ENCODE assay signal across 8 mouse cellular contexts in genomic region chr10:82240742-82241400, GRCm38 (mm10). TPM values are rescaled to one million over a fixed set of nuclear protein-coding genes. Genes with fewer than 3 reads are reported as not detected.
DNase-seq lines count a peak whose midpoint lies in the region; ATAC-seq and TF ChIP-seq lines count a peak whose summit lies in the region.

Zfp938 (minus strand) TSS chr10:82241280.

- peak; percentile 65 for DNase-seq in WW6 (ENCODE audit: low read depth, low spot score)
- DNase-seq in cerebellum, postnatal 36 days, result peak; percentile 80 to 87
- DNase-seq in gastrocnemius, adult 2 months, result peak; percentile 84
- peak; percentile 94 for DNase-seq in hindbrain, postnatal 0 days (ENCODE audit: low spot score)
- DNase-seq in left cerebral cortex, adult 18-20 months (ENCODE audit: low spot score in 2 of 2), result peak; percentile 78 to 89
- DNase-seq in lung, postnatal 4 days, result peak; percentile 82 to 84
- DNase-seq in retina, postnatal 1 day, result peak; percentile 97
- peak; percentile 65 to 69 for DNase-seq in urinary bladder, adult 18-20 months (ENCODE audit: low spot score in 2 of 2)

- intact Hi-C loops in gastrocnemius, adult 2 months (cut with DNase I), result no loop called here

- H3K9ac ChIP-seq in hindbrain, postnatal 0 days (replicated peaks; ENCODE audit: low read length), result peak within 1 kb of the TSS; percentile 80

- no peak for TF ChIP-seq CTCF in gastrocnemius, adult 2 months (IDR thresholded peaks at IDR 0.05)
- TF ChIP-seq CTCF in hindbrain, postnatal 0 days (IDR thresholded peaks at IDR 0.05; ENCODE audit: low read depth), result no peak

- peak within 1 kb of the TSS; percentile 88 for H3K27ac ChIP-seq in gastrocnemius, adult 2 months
- peak within 1 kb of the TSS; percentile 86 for H3K27ac ChIP-seq in hindbrain, postnatal 0 days

- no peaks in the 10 kb centered on the region for H3K9me3 ChIP-seq in hindbrain, postnatal 0 days (ENCODE audit: low read length)

- H3K27me3 ChIP-seq in hindbrain, postnatal 0 days (ENCODE audit: insufficient read depth, low read length), result no peaks in the 10 kb centered on the region

- H3K4me2 ChIP-seq in hindbrain, postnatal 0 days (ENCODE audit: low read depth, low read length), result peak within 1 kb of the TSS; percentile 57

- ATAC-seq in hindbrain, postnatal 0 days, result peak; percentile 100

- peaks cover 5% of the 10 kb centered on the region; the same call in 1 of the 2 replicates for H3K4me1 ChIP-seq in hindbrain, postnatal 0 days (ENCODE audit: insufficient read depth, low read length)

- 1% methylated on average over 27 of the region's 27 CpGs for WGBS in hindbrain, postnatal 0 days

- H3K4me3 ChIP-seq in gastrocnemius, adult 2 months, result peak within 1 kb of the TSS; percentile 75
- H3K4me3 ChIP-seq in hindbrain, postnatal 0 days (ENCODE audit: low read length), result peak within 1 kb of the TSS; percentile 74

- no peaks in the 10 kb centered on the region for H3K36me3 ChIP-seq in hindbrain, postnatal 0 days (ENCODE audit: insufficient read depth, low read length)

RNA-seq across cellular contexts. Expression of gene Zfp938, which starts in this region (rescaled TPM):
- 1 to 10 TPM; 4.0 to 4.1 TPM for total RNA-seq in gastrocnemius, adult 2 months (2021)
- 10.3 and 11.7 TPM in 2 replicates for total RNA-seq in hindbrain, postnatal 0 days (2014; rRNA removed)
- polyA plus RNA-seq in hindbrain, postnatal 0 days (2015; fragmentation: Nextera tagmentation; extraction: Ambion mirVana), result 30.2 and 31.4 TPM in 2 replicates
- total RNA-seq in left cerebral cortex, adult 18-20 months (2021), result 10 to 100 TPM; 21.6 to 23.4 TPM

Comparison
In these comparisons a context has a peak if more than half of its experiments do, and no peak if none do; other contexts are left out.
1. Peak in every context shown above with its lines: DNase-seq, ATAC-seq, H3K4me3 ChIP-seq and H3K27ac ChIP-seq.